Mouse (Mus musculus) kidney, postnatal 25 days (tissue): ENCODE data around the gene Mxd1.

ENCODE experiments used
- DNase-seq, 2 experiments: peaks; one replicate each; pipeline ENCODE4 v3.0.0; 2021; ENCODE audit warnings: mixed read lengths in 2 of 2

Mxd1 gene

GRCm38 (mm10) chr6:86668580-86669239, at the start of gene Mxd1:
Mxd1 (minus strand) TSS chr6:86669161.
- peak in 1 of 2 experiments; percentile 53 for DNase-seq

GRCm38 (mm10) chr6:86708072-86708774, 39.3 kb upstream of the Mxd1 start:
- no peak for DNase-seq

- no peak for DNase-seq
These were observed 33.6 kb upstream of the Mxd1 start for GRCm38 (mm10) chr6:86702577-86702976.

GRCm38 (mm10) chr6:86697903-86698302, 28.9 kb upstream of the Mxd1 start:
- no peak for DNase-seq

- no peak for DNase-seq
These were observed 27.3 kb upstream of the Mxd1 start for GRCm38 (mm10) chr6:86696213-86696612.

- peak; percentile 54 to 75 for DNase-seq
These were observed 25.5 kb upstream of the Mxd1 start for GRCm38 (mm10) chr6:86694465-86694864.

- DNase-seq = no peak
These were observed 20.7 kb upstream of the Mxd1 start for GRCm38 (mm10) chr6:86689671-86690070.

GRCm38 (mm10) chr6:86686971-86687370, 18.0 kb upstream of the Mxd1 start:
- no peak for DNase-seq

GRCm38 (mm10) chr6:86684655-86685011, 15.7 kb upstream of the Mxd1 start:
- DNase-seq = no peak

GRCm38 (mm10) chr6:86683872-86684654, 15.1 kb upstream of the Mxd1 start, which contains the start of gene Snrnp27:
Snrnp27 (minus strand) TSS chr6:86684522.
- DNase-seq = peak; percentile 91 to 94

- no peak for DNase-seq
These were observed 12.3 kb upstream of the Mxd1 start for GRCm38 (mm10) chr6:86681289-86681688.

- DNase-seq = peak; percentile 64 to 79
These were observed 9.4 kb upstream of the Mxd1 start for GRCm38 (mm10) chr6:86678341-86678740.

GRCm38 (mm10) chr6:86670873-86671272, 1.9 kb upstream of the Mxd1 start:
- peak; percentile 62 to 63 for DNase-seq

GRCm38 (mm10) chr6:86669240-86669727, 323 bp upstream of the Mxd1 start:
- DNase-seq = peak; percentile 100

- DNase-seq = no peak
These were observed 1.9 kb downstream of the Mxd1 start for GRCm38 (mm10) chr6:86667061-86667460.

- peak; percentile 31 to 63 for DNase-seq
These were observed 3.2 kb downstream of the Mxd1 start for GRCm38 (mm10) chr6:86665560-86666307.

- no peak for DNase-seq
These were observed 3.9 kb downstream of the Mxd1 start for GRCm38 (mm10) chr6:86665076-86665475.

GRCm38 (mm10) chr6:86660161-86660877, 8.6 kb downstream of the Mxd1 start:
- DNase-seq = no peak

GRCm38 (mm10) chr6:86658501-86658900, 10.5 kb downstream of the Mxd1 start:
- no peak for DNase-seq

GRCm38 (mm10) chr6:86654270-86654916, 14.6 kb downstream of the Mxd1 start:
- peak; percentile 50 to 77 for DNase-seq

GRCm38 (mm10) chr6:86653026-86653425, 15.9 kb downstream of the Mxd1 start:
- no peak for DNase-seq
